Mouse (Mus musculus): ENCODE results near the gene Pde6d.

DNA sequence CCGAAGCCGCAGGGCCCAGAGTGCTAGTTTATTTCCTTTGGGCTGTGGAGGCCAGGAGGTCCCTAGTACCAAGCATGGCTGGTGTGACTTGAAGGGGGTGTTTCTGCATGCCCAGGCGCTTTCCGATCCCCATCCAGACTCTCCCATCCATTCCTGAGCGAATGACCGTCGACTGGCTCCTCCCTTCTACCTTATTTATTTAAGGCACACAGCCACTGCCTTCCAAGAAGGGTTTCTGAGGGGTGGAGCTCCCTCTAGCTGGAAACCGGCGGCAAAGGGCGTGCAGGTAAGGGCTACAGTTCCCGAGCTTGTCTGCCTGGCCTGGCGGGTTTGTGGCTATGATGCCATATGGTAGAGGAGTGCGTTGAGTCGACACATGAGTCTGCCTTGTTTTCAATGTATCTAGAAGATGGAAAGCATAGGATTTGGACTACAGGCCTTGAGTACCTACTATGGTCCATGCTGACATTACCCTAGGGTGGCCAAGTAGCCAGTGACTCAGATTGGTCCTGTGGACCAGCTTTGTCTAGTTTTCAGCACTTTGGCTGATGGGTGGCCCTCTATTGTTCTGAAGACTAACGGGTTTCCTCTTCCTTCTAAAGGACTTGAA lies 53.8 kb downstream of the Pde6d start:
- TF ChIP-seq CTCF (conservative IDR thresholded peaks at IDR 0.05; ENCODE audit: low read length) (no peak), NANOG (IDR thresholded peaks at IDR 0.05; ENCODE audit: borderline replicate concordance, low read length) (no peak)
